Mouse (Mus musculus): ENCODE data around the gene Gpr162. TPM values are rescaled to one million over a fixed set of nuclear protein-coding genes. Genes with fewer than 3 reads are reported as not detected.

The Gpr162 gene
- polyA plus RNA-seq, 1 experiment from 2014 or later: 70.2 TPM

GRCm38 (mm10) chr6:124814858-124815774 lies 48.7 kb downstream of the Gpr162 start:
- Histone ChIP-seq H3K27ac (no peak overlapping the region), H3K79me2 (ENCODE audit: inconsistent target) (peaks cover 37% of the 10 kb centered on the region), H3K36me3 (ENCODE audit: inconsistent target) (peaks cover 43% of the 10 kb centered on the region), H3K4me3 (ENCODE audit: inconsistent target) (no peak overlapping the region)
- WGBS (ENCODE audit: missing documents): 86% methylated on average over 9 of the region's 9 CpGs

- Histone ChIP-seq H3K36me3 (ENCODE audit: inconsistent target) (peaks cover 36% of the 10 kb centered on the region), H3K27ac (peak overlapping the region; percentile 94; the same call in 1 of the 2 replicates), H3K4me3 (ENCODE audit: inconsistent target) (no peak overlapping the region), H3K79me2 (ENCODE audit: inconsistent target) (peaks cover 44% of the 10 kb centered on the region)
- 51% methylated on average over 8 of the region's 8 CpGs for WGBS (ENCODE audit: missing documents)
Observed at GRCm38 (mm10) chr6:124814448-124814847, 49.3 kb downstream of the Gpr162 start.

GRCm38 (mm10) chr6:124813933-124814332 lies 49.9 kb downstream of the Gpr162 start, which contains the start of gene Tpi1:
Gene Tpi1 (minus strand): TSS chr6:124814296.
- Histone ChIP-seq H3K36me3 (ENCODE audit: inconsistent target) (peaks cover 33% of the 10 kb centered on the region; the same call in 1 of the 2 replicates), H3K79me2 (ENCODE audit: inconsistent target) (peaks cover 49% of the 10 kb centered on the region), H3K27ac (peak within 1 kb of the TSS; percentile 94), H3K4me3 (ENCODE audit: inconsistent target) (peak within 1 kb of the TSS; percentile 85)
- 1% methylated on average over 22 of the region's 22 CpGs for WGBS (ENCODE audit: missing documents)

- Histone ChIP-seq H3K79me2 (ENCODE audit: inconsistent target) (peaks cover 50% of the 10 kb centered on the region), H3K27ac (peak overlapping the region; percentile 94), H3K4me3 (ENCODE audit: inconsistent target) (peak overlapping the region; percentile 85), H3K36me3 (ENCODE audit: inconsistent target) (peaks cover 33% of the 10 kb centered on the region; the same call in 1 of the 2 replicates)
- under 1% methylated on average over 18 of the region's 18 CpGs for WGBS (ENCODE audit: missing documents)
Observed at GRCm38 (mm10) chr6:124813496-124813895, 50.3 kb downstream of the Gpr162 start.

- H3K79me2 ChIP-seq (ENCODE audit: inconsistent target): peaks cover 50% of the 10 kb centered on the region
- H3K27ac ChIP-seq: peak overlapping the region; percentile 94
- peaks cover 33% of the 10 kb centered on the region; the same call in 1 of the 2 replicates for H3K36me3 ChIP-seq (ENCODE audit: inconsistent target)
- 50% methylated on average over 9 of the region's 9 CpGs for WGBS (ENCODE audit: missing documents)
- H3K4me3 ChIP-seq (ENCODE audit: inconsistent target): peak overlapping the region; percentile 85
Observed at GRCm38 (mm10) chr6:124812848-124813247, 50.9 kb downstream of the Gpr162 start.

- H3K36me3 ChIP-seq (ENCODE audit: inconsistent target): peaks cover 29% of the 10 kb centered on the region; the same call in 1 of the 2 replicates
Observed at GRCm38 (mm10) chr6:124811701-124812560, 51.9 kb downstream of the Gpr162 start.

GRCm38 (mm10) chr6:124811403-124811665 lies 52.4 kb downstream of the Gpr162 start:
- 94% methylated on average over 4 of the region's 4 CpGs for WGBS (ENCODE audit: missing documents)
- Histone ChIP-seq H3K79me2 (ENCODE audit: inconsistent target) (peaks cover 50% of the 10 kb centered on the region), H3K27ac (peak overlapping the region; percentile 94; the same call in 1 of the 2 replicates), H3K4me3 (ENCODE audit: inconsistent target) (no peak overlapping the region), H3K36me3 (ENCODE audit: inconsistent target) (peaks cover 23% of the 10 kb centered on the region; the same call in 1 of the 2 replicates)

More at GRCm38 (mm10) chr6:124811701-124812560, 51.9 kb downstream of the Gpr162 start:
- Histone ChIP-seq H3K4me3 (ENCODE audit: inconsistent target) (peak overlapping the region; percentile 85), H3K79me2 (ENCODE audit: inconsistent target) (peaks cover 50% of the 10 kb centered on the region), H3K27ac (peak overlapping the region; percentile 94)
- WGBS (ENCODE audit: missing documents): 91% methylated on average over 24 of the region's 24 CpGs

GRCm38 (mm10) chr6:124810566-124811402 lies 53.0 kb downstream of the Gpr162 start:
- H3K36me3 ChIP-seq (ENCODE audit: inconsistent target): peaks cover 20% of the 10 kb centered on the region; the same call in 1 of the 2 replicates
- peaks cover 50% of the 10 kb centered on the region for H3K79me2 ChIP-seq (ENCODE audit: inconsistent target)
- peak overlapping the region; percentile 98; the same call in 1 of the 2 replicates for H3K4me3 ChIP-seq (ENCODE audit: inconsistent target)
- H3K27ac ChIP-seq: peak overlapping the region; percentile 95; the same call in 1 of the 2 replicates
- WGBS (ENCODE audit: missing documents): 79% methylated on average over 7 of the region's 11 CpGs

- peak overlapping the region; percentile 98 for H3K4me3 ChIP-seq (ENCODE audit: inconsistent target)
- 63% methylated on average over 14 of the region's 14 CpGs for WGBS (ENCODE audit: missing documents)
- peaks cover 13% of the 10 kb centered on the region; the same call in 1 of the 2 replicates for H3K36me3 ChIP-seq (ENCODE audit: inconsistent target)
- peak overlapping the region; percentile 95 for H3K27ac ChIP-seq
- peaks cover 50% of the 10 kb centered on the region for H3K79me2 ChIP-seq (ENCODE audit: inconsistent target)
Observed at GRCm38 (mm10) chr6:124809775-124810538, 53.8 kb downstream of the Gpr162 start.

- peaks cover 53% of the 10 kb centered on the region for H3K79me2 ChIP-seq (ENCODE audit: inconsistent target)
Observed at GRCm38 (mm10) chr6:124809052-124809774, 54.6 kb downstream of the Gpr162 start.

More at GRCm38 (mm10) chr6:124809052-124809774, 54.6 kb downstream of the Gpr162 start:
- Histone ChIP-seq H3K27ac (peak overlapping the region; percentile 95), H3K36me3 (ENCODE audit: inconsistent target) (peaks cover 12% of the 10 kb centered on the region; the same call in 1 of the 2 replicates), H3K4me3 (ENCODE audit: inconsistent target) (peak overlapping the region; percentile 98)
- under 1% methylated on average over 35 of the region's 35 CpGs for WGBS (ENCODE audit: missing documents)

All from macrophage (primary cell).